Mouse (Mus musculus) frontal cortex, postnatal 10 days (tissue): ENCODE data around the gene Olfr137.

ENCODE experiments used
- DNase-seq, 2 experiments: peaks; one replicate each; pipeline ENCODE4 v3.0.0; 2022; ENCODE audit warnings: low spot score in 2 of 2, mixed read lengths in 1 of 2

Gene Olfr137

DNA sequence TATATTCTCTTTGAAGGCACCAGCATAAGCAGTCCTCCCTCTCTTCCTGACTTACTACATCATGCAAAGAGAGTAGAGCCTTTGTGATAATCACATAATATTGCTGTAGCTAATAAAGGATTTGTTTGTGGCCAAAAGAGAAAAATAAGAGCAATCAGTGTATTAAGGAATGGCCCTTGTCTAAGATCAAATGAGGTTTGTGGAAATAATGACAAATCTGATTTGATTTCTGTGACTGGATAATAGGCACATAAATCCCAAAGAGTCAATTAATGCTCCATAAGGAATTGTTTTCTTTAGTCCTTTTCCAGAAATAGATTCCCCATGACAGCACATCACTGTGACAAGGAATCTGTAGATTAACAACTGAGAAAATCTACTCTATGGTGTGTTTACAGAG is at the start of gene Olfr137:
Olfr137 (minus strand) TSS at position 101 of the 400 bp plus-strand sequence.
- DNase-seq, result no peak

DNA sequence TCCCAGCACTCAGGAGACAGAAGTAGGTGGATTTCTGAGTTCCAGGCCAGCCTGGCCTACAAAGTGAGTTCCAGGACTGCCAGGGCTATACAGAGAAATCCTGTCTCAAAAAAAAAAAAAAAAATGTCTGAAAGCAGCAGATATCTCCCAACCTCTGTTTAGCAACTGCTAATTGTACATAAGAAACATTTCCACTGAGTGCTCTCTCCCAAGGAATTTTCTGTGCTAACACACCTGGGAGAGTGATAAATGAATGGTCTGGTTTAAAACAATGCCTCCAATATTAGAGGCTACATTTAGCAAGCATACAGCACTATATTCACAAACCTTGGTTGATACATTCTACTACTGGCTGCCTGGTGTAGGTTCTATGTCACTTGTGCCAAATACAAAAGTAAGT is 22.2 kb upstream of the Olfr137 start, which contains the start of gene Olfr136:
Olfr136 (plus strand) TSS at position 301 of the 400 bp plus-strand sequence.
- DNase-seq, result no peak

- DNase-seq, result no peak
These were observed 46.6 kb downstream of the Olfr137 start, which contains the start of gene Olfr138 for GRCm38 (mm10) chr17:38260735-38261134. Gene Olfr138, plus strand, starts transcription at chr17:38261035.
